Mouse (Mus musculus) midbrain, embryonic 15.5 days (tissue): ENCODE data around the gene Gm6525. TPM values are rescaled to one million over a fixed set of nuclear protein-coding genes. Genes with fewer than 3 reads are reported as not detected.

ENCODE experiments used
- ATAC-seq: fragments of 200-750 bp; cut with Nextera tagmentation; replicated peaks from 2 replicates; pipeline ENCODE4 v1.8.0; 2017; ENCODE audit warnings: moderate TSS enrichment
- H3K27ac ChIP-seq: fragments of 300-500 bp; sonication (generic); 2 replicates; pipeline ENCODE4 v1.5.1; 2015; ENCODE audit warnings: mild to moderate bottlenecking, inconsistent platforms
- H3K27me3 ChIP-seq: fragments of 300-500 bp; sonication (generic); replicated peaks from 2 replicates; pipeline ENCODE4 v1.6.1; 2015; ENCODE audit warnings: inconsistent platforms
- H3K36me3 ChIP-seq: fragments of 300-500 bp; sonication (generic); replicated peaks from 2 replicates; pipeline ENCODE4 v1.6.1; 2015; ENCODE audit warnings: inconsistent platforms
- H3K4me1 ChIP-seq: fragments of 300-500 bp; sonication (generic); 2 replicates; pipeline ENCODE4 v1.6.1; 2015; ENCODE audit warnings: inconsistent platforms
- H3K4me2 ChIP-seq: fragments of 300-500 bp; sonication (generic); 2 replicates; pipeline ENCODE4 v1.6.1; 2015; ENCODE audit warnings: inconsistent platforms, mild to moderate bottlenecking, moderate library complexity
- H3K4me3 ChIP-seq: fragments of 300-500 bp; sonication (generic); 2 replicates; pipeline ENCODE4 v1.5.1; 2015; ENCODE audit warnings: mild to moderate bottlenecking, inconsistent platforms
- H3K9ac ChIP-seq: fragments of 300-500 bp; sonication (generic); 2 replicates; pipeline ENCODE4 v1.6.1; 2015; ENCODE audit warnings: mild to moderate bottlenecking, inconsistent platforms
- H3K9me3 ChIP-seq: fragments of 300-500 bp; sonication (generic); 2 replicates; pipeline ENCODE4 v1.6.1; 2016; ENCODE audit warnings: inconsistent platforms
- WGBS: fragments of 180-500 bp; shearing (Covaris S2); methylation state at CpG from one replicate; pipeline ENCODE4 v1.1.7; 2015; ENCODE audit warnings: mixed read lengths; 5-methylcytosine and 5-hydroxymethylcytosine counted together
- polyA plus RNA-seq: library from polyadenylated mRNA; unstranded; fragments of >200 nt; fragmentation: Nextera tagmentation; extraction: Ambion mirVana; gene quantifications from 2 replicates; pipeline ENCODE4 v1.2.1, GENCODE M21; 2015

Gene Gm6525
- polyA plus RNA-seq, 1 experiment from 2014 or later, result 2.5 TPM

- H3K9me3 ChIP-seq, result no peaks in the 10 kb centered on the region
- H3K27ac ChIP-seq, result peak overlapping the region; percentile 43; the same call in 1 of the 2 replicates
- no peak for ATAC-seq
- peak overlapping the region; percentile 34; the same call in 1 of the 2 replicates for H3K9ac ChIP-seq
- peak overlapping the region; percentile 55 for H3K4me3 ChIP-seq
- WGBS, result 41% methylated on average over 12 of the region's 12 CpGs
- peak overlapping the region; percentile 69 for H3K4me2 ChIP-seq
- peaks cover 72% of the 10 kb centered on the region for H3K4me1 ChIP-seq
- no peaks in the 10 kb centered on the region for H3K27me3 ChIP-seq
- no peaks in the 10 kb centered on the region for H3K36me3 ChIP-seq
These were observed 43.4 kb downstream of the Gm6525 start for GRCm38 (mm10) chr3:84217118-84217960.

GRCm38 (mm10) chr3:84217961-84218351 is 44.1 kb downstream of the Gm6525 start:
- H3K4me2 ChIP-seq, result peak overlapping the region; percentile 69
- H3K4me1 ChIP-seq, result peaks cover 67% of the 10 kb centered on the region
- peak overlapping the region; percentile 55 for H3K4me3 ChIP-seq
- peak overlapping the region; percentile 34 for H3K9ac ChIP-seq
- no peaks in the 10 kb centered on the region for H3K27me3 ChIP-seq
- peak overlapping the region; percentile 43; the same call in 1 of the 2 replicates for H3K27ac ChIP-seq
- H3K9me3 ChIP-seq, result no peaks in the 10 kb centered on the region
- ATAC-seq, result no peak
- 12% methylated on average over 4 of the region's 4 CpGs for WGBS
- H3K36me3 ChIP-seq, result no peaks in the 10 kb centered on the region

GRCm38 (mm10) chr3:84218498-84218897 is 44.6 kb downstream of the Gm6525 start:
- H3K9me3 ChIP-seq, result no peaks in the 10 kb centered on the region
- peaks cover 66% of the 10 kb centered on the region for H3K4me1 ChIP-seq
- peak overlapping the region; percentile 34 for H3K9ac ChIP-seq
- ATAC-seq, result no peak
- 44% methylated on average over 2 of the region's 2 CpGs for WGBS
- H3K4me3 ChIP-seq, result peak overlapping the region; percentile 55
- H3K4me2 ChIP-seq, result peak overlapping the region; percentile 69
- no peak overlapping the region for H3K27ac ChIP-seq
- H3K36me3 ChIP-seq, result no peaks in the 10 kb centered on the region
- no peaks in the 10 kb centered on the region for H3K27me3 ChIP-seq

GRCm38 (mm10) chr3:84219166-84219710 is 45.3 kb downstream of the Gm6525 start:
- no peaks in the 10 kb centered on the region for H3K36me3 ChIP-seq
- peak overlapping the region; percentile 95 for H3K27ac ChIP-seq
- peak; percentile 27; the same call in 1 of the 2 replicates for ATAC-seq
- peak overlapping the region; percentile 55 for H3K4me3 ChIP-seq
- H3K4me1 ChIP-seq, result peaks cover 62% of the 10 kb centered on the region
- WGBS, result 6% methylated on average over 2 of the region's 2 CpGs
- H3K27me3 ChIP-seq, result no peaks in the 10 kb centered on the region
- peak overlapping the region; percentile 63 for H3K9ac ChIP-seq
- H3K4me2 ChIP-seq, result peak overlapping the region; percentile 69
- no peaks in the 10 kb centered on the region for H3K9me3 ChIP-seq

- Histone ChIP-seq H3K4me1 (peaks cover 56% of the 10 kb centered on the region), H3K36me3 (no peaks in the 10 kb centered on the region), H3K27me3 (no peaks in the 10 kb centered on the region), H3K4me3 (peak overlapping the region; percentile 55), H3K4me2 (peak overlapping the region; percentile 69), H3K27ac (peak overlapping the region; percentile 95), H3K9me3 (no peaks in the 10 kb centered on the region), H3K9ac (peak overlapping the region; percentile 63)
- WGBS, result 1% methylated on average over 9 of the region's 9 CpGs
- ATAC-seq, result peak; percentile 82
These were observed 45.9 kb downstream of the Gm6525 start for GRCm38 (mm10) chr3:84219720-84220273.

GRCm38 (mm10) chr3:84220326-84220725 is 46.4 kb downstream of the Gm6525 start:
- peak overlapping the region; percentile 55 for H3K4me3 ChIP-seq
- no peaks in the 10 kb centered on the region for H3K9me3 ChIP-seq
- WGBS, result under 1% methylated on average over 9 of the region's 9 CpGs
- no peaks in the 10 kb centered on the region for H3K36me3 ChIP-seq
- no peaks in the 10 kb centered on the region for H3K27me3 ChIP-seq
- peak; percentile 35 for ATAC-seq
- H3K9ac ChIP-seq, result peak overlapping the region; percentile 63
- peak overlapping the region; percentile 69 for H3K4me2 ChIP-seq
- peaks cover 51% of the 10 kb centered on the region for H3K4me1 ChIP-seq
- H3K27ac ChIP-seq, result peak overlapping the region; percentile 95

GRCm38 (mm10) chr3:84220748-84221147 is 46.8 kb downstream of the Gm6525 start:
- Histone ChIP-seq H3K27me3 (no peaks in the 10 kb centered on the region), H3K9ac (peak overlapping the region; percentile 63), H3K9me3 (no peaks in the 10 kb centered on the region), H3K27ac (peak overlapping the region; percentile 95), H3K4me3 (peak overlapping the region; percentile 55), H3K4me2 (peak overlapping the region; percentile 69), H3K36me3 (no peaks in the 10 kb centered on the region), H3K4me1 (peaks cover 46% of the 10 kb centered on the region)
- WGBS, result under 1% methylated on average over 11 of the region's 11 CpGs
- peak; percentile 88 for ATAC-seq

Other genes with a start within 250 kb of the Gm6525 start
- 70.7 and 72.8 TPM in 2 replicates for gene Tmem131l, start 133.9 kb upstream of the Gm6525 start, polyA plus RNA-seq
- gene Mnd1, start 18.3 kb upstream of the Gm6525 start, polyA plus RNA-seq, result 1.6 and 1.8 TPM in 2 replicates
- 158 and 159 TPM in 2 replicates for gene Trim2, start 132.8 kb downstream of the Gm6525 start, polyA plus RNA-seq